Mouse (Mus musculus) brain, adult 2 months (tissue): Measurements from ENCODE around the gene Tmem116.

ENCODE experiments used
- DNase-seq: peaks from one replicate; pipeline ENCODE4 v3.0.0; 2011; ENCODE audit warnings: low read depth, low spot score

Tmem116 gene

DNA sequence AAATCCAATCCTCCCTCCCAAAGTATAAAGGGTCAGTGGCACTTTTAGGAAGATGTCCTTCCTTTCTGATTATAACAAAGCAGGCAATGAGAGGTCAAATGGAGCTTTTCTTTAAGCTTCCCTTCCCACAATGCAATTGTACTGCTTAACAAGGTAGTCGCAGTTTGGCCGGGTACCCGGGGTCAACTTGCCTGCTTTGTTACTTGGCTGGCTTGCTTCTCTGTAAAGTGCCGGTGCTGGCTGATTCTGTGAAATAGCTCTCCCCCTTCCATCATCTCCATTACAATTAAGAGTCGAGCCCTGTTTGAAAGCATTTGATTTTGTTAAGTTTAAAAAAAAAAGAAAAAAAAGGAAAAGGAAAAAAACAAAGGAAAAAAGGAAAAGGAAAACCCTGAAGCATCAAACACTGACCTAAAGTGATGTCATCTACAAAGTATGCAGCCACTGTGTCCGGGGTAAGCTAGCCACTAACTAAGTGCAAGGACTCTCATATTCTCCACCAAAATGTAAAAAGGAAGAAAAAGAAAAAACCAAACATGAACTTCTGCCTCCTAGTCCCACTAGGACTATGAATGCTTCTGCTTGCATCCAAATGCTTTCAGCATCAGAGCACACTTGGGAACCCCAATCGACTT, 85.3 kb downstream of the Tmem116 start:
- no peak for DNase-seq

DNA sequence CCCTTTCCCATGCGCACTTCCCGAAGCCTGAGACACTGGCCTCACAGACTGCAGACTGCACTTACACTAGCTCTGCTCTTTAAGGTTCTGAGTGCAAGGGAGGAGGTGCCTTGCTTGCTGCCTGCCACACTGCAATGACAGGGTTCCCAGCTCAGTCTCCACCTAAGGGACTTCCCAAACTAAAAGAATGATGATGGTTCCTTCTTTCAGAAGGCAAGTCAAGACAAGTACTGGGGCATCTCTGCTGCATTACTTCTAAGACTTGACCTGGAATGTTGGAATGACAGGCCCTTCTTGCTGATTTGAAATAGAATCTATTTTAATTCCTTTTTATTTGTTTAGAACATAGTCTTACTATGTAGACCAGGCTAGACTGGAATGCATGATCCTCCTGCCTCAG, 85.9 kb downstream of the Tmem116 start:
- DNase-seq, result no peak

DNA sequence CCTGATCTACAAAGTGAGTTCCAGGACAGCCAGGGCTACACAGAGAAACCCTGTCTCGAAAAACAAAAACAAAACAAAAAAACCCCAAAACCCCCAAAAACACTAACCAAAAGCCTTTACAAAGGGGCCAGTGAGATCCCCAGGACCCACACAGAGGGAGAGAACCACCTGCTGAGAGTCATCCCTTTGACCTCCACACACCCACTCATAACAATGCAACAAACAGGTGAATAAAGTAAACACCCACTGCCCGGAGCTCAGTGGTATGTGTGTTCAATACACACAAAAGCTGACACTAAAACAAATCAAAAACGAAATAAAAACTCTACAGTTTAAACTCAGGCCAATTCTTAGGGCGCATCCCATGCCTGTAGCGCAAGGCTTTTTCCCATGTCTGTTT, 88.4 kb downstream of the Tmem116 start:
- DNase-seq, result no peak

DNA sequence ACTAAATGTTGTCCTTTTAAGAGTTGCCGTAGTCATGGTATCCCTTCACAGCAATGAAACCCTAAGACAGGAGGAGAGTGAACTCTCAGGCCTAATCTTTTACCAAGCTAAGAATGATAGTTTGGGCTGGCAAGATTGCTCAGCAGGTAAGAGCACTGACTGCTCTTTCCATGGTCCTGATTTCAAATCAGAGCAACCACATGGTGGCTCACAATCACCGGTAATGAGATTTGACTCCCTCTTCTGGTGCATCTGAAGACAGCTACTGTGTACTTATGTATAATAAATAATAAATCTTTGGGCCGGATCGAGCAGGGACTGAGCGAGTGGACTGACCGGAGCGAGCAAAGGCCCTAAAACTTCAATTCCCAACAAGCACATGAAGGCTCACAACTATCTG, 89.5 kb downstream of the Tmem116 start:
- DNase-seq, result peak; percentile 42

DNA sequence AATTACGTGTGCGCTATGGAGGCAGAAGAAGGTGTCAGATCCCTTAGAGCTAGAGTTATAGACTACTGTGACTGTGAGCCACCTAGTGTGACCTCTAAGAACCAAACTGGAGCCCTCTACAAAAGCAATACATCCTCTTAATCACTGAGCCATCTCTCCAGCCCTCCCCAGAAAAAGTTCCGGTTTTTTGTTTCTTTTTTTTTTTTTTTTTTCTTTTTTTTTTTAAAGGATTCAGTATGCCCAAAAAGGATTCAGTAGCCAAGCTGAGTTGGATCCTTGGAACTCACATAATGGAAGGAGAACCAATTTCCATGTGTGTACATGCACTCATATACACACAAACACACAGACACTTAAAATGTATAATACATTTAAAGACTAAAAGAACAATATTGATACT, 91.7 kb downstream of the Tmem116 start:
- no peak for DNase-seq

DNA sequence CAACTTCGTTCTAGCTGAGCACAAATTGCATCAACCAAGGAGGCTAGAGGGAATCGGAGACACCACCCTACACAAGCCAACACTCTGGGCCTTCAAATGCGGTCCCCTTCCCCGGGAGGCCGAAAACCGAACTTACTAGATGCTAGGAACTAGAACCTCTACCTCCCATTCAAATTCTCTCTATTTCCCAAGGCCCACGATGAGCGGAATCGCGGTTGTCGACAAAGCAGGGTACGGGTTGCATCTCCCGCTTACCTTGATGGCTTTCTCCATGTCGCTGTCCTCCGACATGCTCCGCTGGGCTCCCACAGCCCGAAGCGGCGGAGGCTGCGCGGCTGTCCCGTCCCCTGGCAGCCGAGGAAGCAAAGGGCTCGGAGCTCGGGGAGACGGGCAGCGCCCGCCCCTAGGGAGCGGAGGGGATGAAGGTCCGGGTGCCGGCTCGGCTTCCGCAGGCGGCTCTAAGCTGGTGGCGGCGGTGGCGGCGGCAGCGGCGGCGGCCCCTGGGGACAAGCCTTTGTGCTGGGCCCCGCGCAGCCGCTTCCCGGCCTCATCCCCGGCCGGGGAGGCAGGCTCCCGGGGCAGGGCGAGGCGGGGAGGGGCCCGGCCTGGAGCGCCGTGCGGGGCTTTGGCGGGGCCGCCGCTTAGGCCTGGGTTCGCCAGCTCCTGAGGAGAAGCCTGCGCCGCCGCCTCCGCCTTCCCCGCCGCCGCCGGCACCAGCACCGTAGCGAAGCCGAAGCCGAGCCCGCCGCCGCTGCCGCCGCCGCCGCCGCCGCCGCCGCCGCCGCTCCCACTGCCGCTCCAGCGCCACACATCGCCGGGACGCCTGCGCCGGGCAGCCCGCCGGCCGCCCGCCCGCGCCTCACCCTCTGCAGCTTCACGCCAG, 93.5 kb downstream of the Tmem116 start, which contains the start of the genes Adam1a and Gm42878:
Adam1a (minus strand) TSS at position 573 of the 883 bp plus-strand sequence.
Gm42878 (minus strand) TSS at position 573 of the 883 bp plus-strand sequence.
- DNase-seq, result peak; percentile 27

DNA sequence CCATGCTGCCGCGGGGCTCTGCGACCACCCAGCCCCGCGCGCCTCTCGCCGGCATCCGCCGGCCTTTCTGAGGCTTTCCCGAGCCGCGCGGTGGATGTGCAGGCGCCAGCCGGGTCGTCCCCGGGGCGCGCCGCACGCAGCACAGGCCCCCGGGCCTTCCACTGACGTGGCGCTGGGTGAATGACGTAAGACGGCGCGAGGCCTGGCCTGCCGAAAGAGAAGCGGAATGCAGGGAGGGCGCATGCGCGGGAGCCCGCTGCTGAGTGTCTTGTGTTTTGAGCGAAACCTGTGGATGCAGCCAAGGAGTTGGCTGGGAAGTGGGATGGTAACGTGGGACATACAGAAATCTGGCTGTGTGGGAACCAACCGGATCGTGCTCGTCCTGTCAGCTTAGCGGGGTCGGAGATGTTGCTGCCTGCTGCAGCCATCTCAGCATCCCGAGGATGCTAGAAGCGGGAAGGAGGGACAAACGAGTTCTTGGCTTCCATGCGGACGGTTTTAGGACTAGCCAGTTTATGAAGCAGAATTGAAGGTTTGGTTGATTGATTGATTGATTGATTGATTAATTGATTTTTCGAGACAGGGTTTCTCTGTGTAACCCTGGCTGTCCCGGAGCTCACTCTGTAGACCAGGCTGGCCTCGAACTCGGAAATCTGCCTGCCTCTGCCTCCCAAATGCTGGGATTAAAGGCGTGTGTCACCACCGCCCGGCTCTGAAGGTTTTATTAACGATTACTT, 94.3 kb downstream of the Tmem116 start, which contains the start of gene Mapkapk5:
Mapkapk5 (minus strand) TSS at position 113 of the 737 bp plus-strand sequence.
- peak; percentile 98 for DNase-seq

DNA sequence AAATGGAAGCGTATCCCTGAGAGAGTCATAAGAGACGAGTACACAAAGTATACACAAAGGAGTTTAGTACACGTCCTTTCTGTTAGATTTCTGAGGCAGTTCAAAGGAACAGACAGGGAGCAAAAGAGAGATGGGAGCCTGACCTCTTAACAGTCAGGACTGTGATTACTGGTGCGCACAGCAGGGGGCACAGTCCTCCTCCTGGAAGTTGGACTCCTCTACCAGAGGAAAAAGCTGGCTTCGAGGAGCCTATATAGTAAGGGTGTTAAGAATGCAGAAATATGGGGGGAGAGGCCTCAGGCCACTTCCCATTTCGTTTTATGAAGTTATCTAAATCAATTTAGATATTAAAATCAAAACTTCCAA, 94.8 kb downstream of the Tmem116 start:
- DNase-seq, result peak; percentile 67

DNA sequence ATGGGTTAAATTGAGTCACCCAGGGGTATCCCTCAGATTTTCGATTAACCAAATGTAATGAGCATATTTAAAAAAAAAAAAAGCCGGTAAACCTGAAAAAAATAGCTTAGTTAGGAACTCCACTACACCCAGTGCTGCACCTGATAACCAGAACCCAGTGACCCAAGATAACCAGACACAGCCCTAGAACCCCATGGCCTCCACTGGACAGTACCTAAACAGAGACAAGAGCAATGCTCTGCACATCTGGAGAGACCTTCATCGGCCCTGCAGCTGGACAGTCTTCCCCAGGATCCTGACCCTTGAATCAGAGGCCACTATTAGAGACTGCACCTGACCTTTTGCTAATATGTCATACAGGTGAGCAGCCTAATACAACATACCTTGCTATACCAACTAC, 95.4 kb downstream of the Tmem116 start:
- no peak for DNase-seq

DNA sequence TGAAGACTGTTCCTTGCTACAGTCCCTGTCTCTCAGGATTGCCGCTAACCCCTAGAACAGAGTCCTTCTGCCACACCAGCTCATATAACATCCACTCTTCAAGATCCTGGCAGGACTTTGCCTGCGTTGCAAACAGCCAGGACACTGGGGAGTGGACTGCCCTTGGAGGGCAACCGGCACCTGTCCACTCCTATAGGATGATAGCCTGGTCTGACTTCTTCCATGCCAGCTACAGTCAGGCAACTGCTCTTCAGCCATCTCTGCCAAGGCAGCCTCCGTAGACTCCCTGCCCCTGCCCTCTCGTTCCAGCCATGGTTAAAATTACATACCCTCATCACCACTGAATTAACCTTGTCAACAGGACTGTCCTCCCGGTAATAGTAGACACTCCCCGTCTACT, 97.5 kb downstream of the Tmem116 start:
- DNase-seq, result no peak

DNA sequence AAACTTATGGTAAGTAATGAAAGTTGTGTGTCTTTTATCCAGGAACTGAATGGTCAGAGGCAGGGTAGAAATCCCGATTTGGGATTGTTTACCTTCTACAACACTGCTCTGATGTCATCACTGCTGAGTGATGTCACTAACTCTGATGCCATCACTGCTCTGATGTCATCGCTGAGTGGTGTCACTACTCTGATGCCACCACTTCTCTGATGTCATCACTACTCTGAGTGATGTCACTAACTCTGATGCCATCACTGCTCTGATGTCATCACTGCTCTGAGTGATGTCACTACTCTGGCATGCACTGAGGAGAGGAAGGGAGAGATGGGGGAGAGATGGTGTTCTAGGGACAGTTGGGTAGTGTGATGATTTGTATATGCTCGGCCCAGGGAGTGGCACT, 110.7 kb downstream of the Tmem116 start:
- no peak for DNase-seq

DNA sequence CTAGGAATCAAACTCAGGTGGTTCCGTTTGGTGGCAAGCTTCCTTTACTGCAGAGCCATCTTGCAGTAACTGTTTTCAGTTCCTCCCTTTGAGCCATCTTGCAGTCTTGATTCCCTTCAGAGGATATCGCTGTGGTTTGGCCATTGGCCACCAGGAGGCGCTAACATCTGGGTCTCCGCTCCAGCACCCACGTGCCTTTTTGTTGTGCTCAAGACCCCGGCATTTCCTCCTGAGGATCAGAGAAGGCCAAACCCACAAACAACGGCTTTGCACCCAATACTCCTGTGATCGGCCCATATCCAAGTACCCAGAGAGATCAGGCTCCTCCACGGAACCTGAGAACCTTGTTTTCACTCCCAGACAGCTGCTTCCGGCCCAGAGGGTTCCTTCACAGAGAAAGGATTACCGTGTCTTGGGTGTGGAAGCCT, 112.8 kb downstream of the Tmem116 start:
- DNase-seq, result peak; percentile 86

DNA sequence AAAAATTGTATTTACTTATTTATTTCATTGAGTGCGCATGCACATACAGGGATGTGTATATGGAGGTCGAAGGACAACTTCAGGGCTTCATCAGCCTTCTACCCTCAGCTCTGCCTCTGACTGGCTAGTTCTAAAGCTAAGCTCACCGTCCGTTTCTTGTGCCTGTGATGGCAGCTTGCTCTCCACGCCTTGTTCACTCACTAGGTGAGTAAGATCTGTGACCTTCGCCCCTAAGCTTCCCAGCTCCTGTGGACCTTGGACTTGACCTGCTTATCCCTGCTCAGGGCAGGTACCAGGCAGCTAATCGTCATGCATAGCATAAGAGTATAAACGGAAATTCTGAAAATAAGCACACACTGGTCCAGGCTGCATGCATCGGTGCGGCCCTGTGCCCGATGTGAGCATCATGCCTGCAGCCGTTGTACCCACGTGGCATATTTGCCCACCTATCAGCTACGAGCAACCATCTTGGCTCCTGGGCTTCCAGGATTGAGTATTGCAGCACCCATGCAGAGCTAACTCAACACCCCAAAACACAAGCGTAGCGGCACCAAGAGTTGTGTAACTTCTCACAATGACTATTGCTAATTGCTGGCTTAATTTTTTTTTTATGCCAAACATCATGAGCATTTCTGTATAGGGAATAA, 114.5 kb downstream of the Tmem116 start:
- no peak for DNase-seq

DNA sequence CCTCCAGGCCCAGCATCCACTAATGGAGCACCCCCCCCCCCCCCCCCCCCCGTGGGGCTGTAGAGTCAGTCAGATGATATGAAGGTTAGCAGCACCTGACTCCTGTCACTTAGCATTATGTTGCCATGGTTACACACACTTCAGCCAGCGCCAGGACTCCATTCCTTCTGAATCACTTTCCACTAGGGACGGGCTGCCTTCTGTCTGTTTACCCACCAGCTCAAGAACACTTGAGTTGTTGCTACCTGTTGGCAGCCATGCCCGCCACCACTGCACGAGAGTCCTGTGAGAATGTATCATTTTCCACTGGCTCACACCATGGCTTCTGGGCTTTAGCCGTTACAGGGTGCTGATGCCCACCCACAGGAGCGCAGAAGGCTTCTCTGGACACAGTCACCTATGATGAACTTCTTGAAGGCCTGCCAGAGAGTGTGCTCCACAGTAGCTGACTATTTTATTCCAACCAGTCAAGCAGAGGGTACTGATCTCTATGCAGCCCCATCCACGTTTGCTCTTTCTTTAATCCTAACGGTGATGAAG, 118.3 kb downstream of the Tmem116 start:
- peak; percentile 31 for DNase-seq

DNA sequence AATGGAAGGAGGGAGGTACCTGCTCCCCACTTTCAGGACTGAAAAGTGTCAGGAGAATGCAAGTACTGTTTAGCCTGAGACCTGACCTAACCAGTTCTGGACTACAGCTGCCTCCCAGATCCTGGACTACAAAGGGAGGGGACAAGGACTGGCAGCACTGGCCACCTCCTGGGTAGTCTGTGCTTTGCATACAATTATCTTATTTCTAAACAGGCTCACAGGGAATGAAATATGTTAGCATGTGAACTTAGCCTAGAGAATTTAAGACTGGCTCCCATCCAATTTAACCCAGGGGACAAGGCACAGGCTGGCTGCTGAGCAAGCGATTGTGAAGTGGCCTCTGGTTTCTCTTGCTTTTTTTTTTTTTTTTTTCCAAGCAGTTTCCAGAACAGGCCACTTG, 119.1 kb downstream of the Tmem116 start:
- no peak for DNase-seq
